Mouse (Mus musculus): Measurements from ENCODE around the gene Fzd9.
"Not testable (repeated sequence)": the region's sequence is repeated elsewhere in the genome, so short reads cannot be mapped to it uniquely, and the experiment has no call there.

Gene Fzd9

DNA sequence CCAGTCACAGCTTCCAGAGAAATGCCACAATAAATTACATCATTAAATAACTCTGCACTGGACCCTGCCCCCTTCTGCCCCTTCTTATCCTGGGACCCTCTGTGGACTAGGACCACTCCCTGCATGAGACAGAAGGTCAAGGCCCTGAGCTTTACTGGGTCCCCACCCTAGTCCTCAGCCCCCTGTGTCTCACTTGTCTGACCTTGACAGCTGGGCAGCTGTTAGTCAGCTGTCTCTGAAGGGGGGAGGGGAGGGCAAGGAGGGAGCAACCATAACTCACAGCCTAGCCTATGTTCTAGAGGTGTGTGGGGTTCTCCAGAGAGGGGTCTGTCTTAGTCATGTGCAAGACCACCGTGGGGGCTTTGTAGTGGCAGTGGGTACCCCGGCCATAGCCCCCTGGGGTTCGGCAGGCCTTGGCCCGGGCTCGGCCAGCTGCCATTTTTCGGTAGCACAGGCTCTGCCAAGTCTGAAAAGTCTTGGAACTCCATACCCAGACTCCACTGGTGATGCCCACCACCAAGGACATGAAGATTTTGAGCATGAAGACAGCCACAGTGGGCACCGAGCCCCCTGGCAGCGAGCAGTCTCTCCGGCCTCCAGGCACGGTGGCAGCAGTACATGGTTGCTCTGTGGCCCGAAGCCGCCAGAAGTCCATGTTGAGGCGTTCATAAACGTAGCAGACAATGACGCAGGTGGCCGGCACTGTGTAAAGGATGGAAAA, 1.9 kb downstream of the Fzd9 start:
- no peak for DNase-seq (ENCODE audit: low spot score in 2 of 2)

- no peak for DNase-seq (ENCODE audit: low spot score in 2 of 2)
Measured at GRCm38 (mm10) chr5:135247337-135247736, 3.7 kb downstream of the Fzd9 start.

- no peak for DNase-seq (ENCODE audit: low spot score in 2 of 2)
Measured at GRCm38 (mm10) chr5:135246531-135246930, 4.5 kb downstream of the Fzd9 start.

DNA sequence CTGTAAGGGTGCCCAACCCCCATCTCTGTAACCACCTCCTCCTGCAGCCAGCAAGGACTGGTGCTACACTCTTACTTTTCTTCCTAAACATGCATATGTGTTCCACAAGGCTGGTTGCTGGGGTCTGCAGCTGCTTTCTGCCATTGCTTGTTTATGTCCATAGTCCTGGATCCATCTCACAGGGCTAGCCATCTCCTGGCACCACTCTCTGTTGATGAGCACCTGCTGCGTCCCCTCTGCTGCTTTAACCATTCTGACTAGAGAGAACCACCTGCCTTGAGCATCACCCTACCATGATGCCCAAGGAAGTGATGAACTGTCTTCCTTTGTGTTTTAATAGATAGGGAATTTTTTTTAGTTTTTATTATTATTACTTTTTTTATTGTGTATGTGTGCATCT, 7.9 kb downstream of the Fzd9 start:
- DNase-seq (ENCODE audit: low spot score in 2 of 2): no peak

GRCm38 (mm10) chr5:135242608-135243007, 8.4 kb downstream of the Fzd9 start:
- no peak for DNase-seq (ENCODE audit: low spot score in 2 of 2)

DNA sequence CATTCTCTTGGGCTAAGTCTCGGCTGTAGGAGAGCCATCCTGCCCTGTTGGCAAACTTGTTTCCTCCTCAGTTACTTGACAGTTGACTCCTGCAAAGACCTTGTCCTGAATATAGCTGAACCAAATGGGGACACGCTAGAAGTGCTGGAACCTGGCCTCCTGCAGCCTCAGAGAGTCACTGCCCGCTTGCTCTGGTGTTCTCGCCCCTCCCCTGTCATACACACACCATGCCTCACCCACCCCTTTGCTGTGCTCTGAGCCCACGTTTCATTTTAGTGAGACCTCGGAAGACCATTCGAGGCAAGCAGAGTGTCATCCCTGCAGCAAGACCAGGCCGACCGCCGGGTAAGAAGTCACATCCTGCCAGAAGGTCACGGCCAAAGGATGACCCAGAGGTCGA, 8.9 kb downstream of the Fzd9 start:
- no peak for DNase-seq (ENCODE audit: low spot score in 2 of 2)

GRCm38 (mm10) chr5:135241474-135241873, 9.6 kb downstream of the Fzd9 start:
- no peak for DNase-seq (ENCODE audit: low spot score in 2 of 2)

DNA sequence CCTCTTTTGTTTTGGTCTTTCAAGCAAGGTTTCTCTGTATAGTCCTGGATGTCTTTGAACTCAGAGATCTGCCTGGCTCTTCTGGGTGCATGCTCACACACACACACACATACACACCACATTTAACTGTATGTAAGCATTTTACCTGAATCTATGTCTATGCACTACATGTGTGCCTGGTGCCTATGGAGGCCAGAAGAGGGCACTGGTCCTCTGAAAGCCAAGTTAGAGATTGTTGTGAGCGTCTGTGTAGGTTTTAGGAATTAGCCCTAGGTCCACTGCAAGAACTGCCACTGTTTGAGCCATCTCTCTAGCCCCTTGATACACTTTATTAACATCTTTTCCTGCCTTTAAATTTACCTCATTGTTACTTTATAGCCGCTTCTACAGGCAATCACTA, 12.2 kb downstream of the Fzd9 start:
- no peak for DNase-seq (ENCODE audit: low spot score in 2 of 2)

GRCm38 (mm10) chr5:135236571-135236970, 14.5 kb downstream of the Fzd9 start:
- peak; percentile 18 to 25 for DNase-seq (ENCODE audit: low spot score in 2 of 2)

GRCm38 (mm10) chr5:135233166-135233920, 17.7 kb downstream of the Fzd9 start:
- no peak for DNase-seq (ENCODE audit: low spot score in 2 of 2)

DNA sequence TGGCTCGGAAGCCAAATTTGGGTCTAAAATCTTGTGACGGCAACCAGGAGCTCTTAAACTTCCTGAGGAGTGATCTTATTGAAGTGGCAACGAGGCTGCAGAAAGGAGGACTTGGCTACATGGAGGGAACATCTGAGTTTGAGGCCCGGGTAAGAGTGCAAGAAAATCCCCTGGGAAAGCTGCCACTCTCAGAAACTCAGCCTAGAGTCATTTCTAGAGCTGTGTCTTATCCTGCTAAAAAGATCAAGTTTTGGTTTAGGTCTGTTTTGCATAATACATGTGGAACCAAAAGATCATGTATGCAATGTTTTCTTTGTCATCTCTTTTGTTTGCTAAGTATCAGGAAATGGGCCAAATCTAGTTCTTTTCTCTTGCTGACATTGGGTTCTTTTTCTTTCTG, 20.8 kb downstream of the Fzd9 start:
- no peak for DNase-seq (ENCODE audit: low spot score in 2 of 2)

DNA sequence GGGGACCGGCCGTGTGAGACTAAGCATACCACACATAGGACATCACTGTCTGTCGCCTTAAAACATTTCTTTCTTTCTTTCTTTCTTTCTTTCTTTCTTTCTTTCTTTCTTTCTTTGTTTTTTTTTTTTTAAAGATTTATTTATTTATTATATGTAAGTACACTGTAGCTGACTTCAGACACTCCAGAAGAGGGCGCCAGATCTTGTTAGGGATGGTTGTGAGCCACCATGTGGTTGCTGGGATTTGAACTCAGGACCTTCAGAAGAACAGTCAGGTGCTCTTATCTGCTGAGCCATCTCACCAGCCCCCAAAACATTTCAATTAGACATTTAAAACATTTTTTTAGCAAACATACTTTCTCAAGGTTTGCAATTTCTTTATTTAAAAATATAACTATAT, 25.2 kb downstream of the Fzd9 start:
- DNase-seq (ENCODE audit: low spot score in 2 of 2): not testable (repeated sequence)

GRCm38 (mm10) chr5:135224169-135224568, 26.9 kb downstream of the Fzd9 start:
- no peak for DNase-seq (ENCODE audit: low spot score in 2 of 2)

DNA sequence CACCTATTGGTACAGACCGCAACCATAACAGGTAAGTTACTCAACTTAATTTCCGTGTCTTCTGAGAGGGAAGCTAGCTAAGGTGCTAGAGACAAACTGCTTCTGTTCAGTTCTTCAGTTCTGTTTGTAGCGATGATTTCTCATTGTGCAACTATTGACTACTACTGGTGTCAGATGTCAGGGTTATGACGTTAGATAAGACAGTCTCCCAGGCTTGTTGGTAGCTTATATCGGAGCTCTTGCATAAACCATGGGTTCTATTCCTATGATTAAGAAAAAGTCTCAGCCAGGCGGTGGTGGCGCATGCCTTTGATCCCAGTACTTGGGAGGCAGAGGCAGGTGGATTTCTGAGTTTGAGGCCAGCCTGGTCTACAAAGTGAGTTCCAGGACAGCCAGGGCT, 29.0 kb downstream of the Fzd9 start:
- DNase-seq (ENCODE audit: low spot score in 2 of 2): no peak

DNA sequence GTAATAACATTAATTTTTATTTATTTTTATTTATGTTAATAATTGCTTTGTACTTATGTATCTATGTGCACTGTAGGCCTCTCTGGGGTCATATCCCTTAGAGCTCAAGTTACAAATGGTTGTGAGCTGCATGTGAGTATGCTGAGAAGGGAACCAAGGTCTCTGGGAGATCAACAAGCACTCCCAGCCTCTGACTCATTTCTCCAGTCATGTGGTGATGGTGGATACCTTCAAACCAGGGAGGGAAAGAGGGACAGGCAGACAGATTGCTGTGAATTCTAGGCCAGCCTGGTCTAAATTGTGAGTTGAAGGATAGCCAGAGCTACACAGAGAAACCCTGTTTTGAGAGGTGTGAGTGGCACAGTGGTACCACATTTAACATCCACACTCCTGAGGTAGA, 30.1 kb downstream of the Fzd9 start:
- DNase-seq (ENCODE audit: low spot score in 2 of 2): no peak

DNA sequence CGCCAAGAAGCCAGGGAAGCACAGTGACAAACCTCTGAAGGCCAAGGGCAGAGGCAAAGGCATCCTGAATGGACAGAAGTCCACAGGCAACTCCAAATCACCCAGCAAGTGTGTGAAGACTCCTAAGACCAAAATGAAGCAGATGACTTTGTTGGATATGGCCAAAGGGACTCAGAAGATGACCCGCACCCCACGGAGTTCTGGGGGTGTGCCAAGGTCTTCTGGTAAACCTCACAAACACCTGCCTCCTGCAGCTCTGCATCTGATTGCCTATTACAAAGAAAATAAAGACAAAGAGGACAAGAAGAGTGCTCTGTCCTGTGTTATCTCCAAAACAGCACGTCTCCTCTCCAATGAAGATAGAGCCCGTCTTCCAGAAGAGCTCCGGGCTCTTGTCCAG, 34.2 kb downstream of the Fzd9 start:
- DNase-seq (ENCODE audit: low spot score in 2 of 2): no peak

DNA sequence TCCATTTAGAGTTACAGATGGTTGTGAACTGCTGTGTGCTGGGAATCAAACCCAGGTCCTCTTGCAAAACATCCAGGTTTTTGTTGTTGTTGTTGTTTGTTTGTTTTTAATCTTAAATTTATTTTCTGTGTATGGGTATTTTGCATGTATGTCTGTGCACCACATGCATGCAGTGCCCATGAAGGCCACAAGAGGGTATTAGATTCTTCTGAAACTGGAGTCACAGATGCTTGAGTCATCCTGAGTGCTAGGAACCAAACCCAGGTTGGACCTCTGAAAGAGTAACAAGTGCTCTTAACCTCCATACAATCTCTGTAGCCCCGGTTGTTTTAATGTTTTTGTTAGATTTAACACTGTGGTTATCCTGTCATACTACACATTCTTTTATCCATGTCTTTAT, 42.8 kb downstream of the Fzd9 start:
- DNase-seq (ENCODE audit: low spot score in 2 of 2): no peak

DNA sequence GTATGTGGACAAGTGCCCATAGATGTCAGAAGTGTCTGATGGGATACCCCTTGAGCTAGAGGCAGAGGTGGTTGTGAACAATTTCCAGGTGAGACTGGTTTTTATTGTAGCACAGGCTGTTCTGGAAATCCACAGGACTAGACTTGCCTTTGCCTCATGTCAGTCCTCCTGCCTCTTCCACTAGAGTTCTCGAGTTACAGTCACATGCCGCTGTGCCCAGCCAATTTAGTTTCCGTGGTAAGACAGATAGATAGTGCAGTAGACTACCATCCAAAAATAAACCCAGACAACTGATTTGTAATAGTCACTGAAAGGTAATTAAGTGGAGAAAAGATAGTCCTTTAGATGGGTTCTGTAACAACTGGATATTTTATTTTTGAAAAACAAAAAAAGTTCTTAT, 48.3 kb downstream of the Fzd9 start:
- no peak for DNase-seq (ENCODE audit: low spot score in 2 of 2)
